Mouse (Mus musculus) thymus, adult 18-20 months (tissue): ENCODE results near the gene Gtf2i.

Experiments used
- DNase-seq, 2 experiments: peaks; one replicate each; pipeline ENCODE4 v3.0.0; 2022; ENCODE audit warnings: mixed read lengths in 2 of 2

The Gtf2i gene

GRCm38 (mm10) chr5:134321699-134322098 lies 7.1 kb upstream of the Gtf2i start:
- no peak for DNase-seq

GRCm38 (mm10) chr5:134318903-134319302 lies 4.3 kb upstream of the Gtf2i start:
- DNase-seq: no peak

GRCm38 (mm10) chr5:134316721-134317120 lies 2.2 kb upstream of the Gtf2i start:
- DNase-seq: no peak

GRCm38 (mm10) chr5:134315623-134316350 lies 1.2 kb upstream of the Gtf2i start:
- DNase-seq: peak in 1 of 2 experiments; percentile 18

- peak in 1 of 2 experiments; percentile 56 for DNase-seq
These were observed 389 bp downstream of the Gtf2i start for GRCm38 (mm10) chr5:134314068-134314674.

GRCm38 (mm10) chr5:134313451-134314067 lies 1.0 kb downstream of the Gtf2i start:
- DNase-seq: peak; percentile 83 to 86

- peak; percentile 12 to 30 for DNase-seq
These were observed 1.7 kb downstream of the Gtf2i start for GRCm38 (mm10) chr5:134312691-134313450.

GRCm38 (mm10) chr5:134311894-134312411 lies 2.6 kb downstream of the Gtf2i start:
- DNase-seq: no peak

GRCm38 (mm10) chr5:134310201-134310600 lies 4.4 kb downstream of the Gtf2i start:
- DNase-seq: no peak

GRCm38 (mm10) chr5:134309345-134309744 lies 5.2 kb downstream of the Gtf2i start:
- DNase-seq: no peak

GRCm38 (mm10) chr5:134304639-134305038 lies 9.9 kb downstream of the Gtf2i start:
- no peak for DNase-seq

GRCm38 (mm10) chr5:134295277-134296050 lies 19.1 kb downstream of the Gtf2i start:
- DNase-seq: no peak

GRCm38 (mm10) chr5:134294606-134295005 lies 20.0 kb downstream of the Gtf2i start:
- DNase-seq: no peak

- DNase-seq: no peak
These were observed 23.5 kb downstream of the Gtf2i start for GRCm38 (mm10) chr5:134291096-134291495.

GRCm38 (mm10) chr5:134289935-134290560 lies 24.5 kb downstream of the Gtf2i start:
- DNase-seq: no peak

- no peak for DNase-seq
These were observed 26.5 kb downstream of the Gtf2i start for GRCm38 (mm10) chr5:134288071-134288470.

- DNase-seq: no peak
These were observed 29.6 kb downstream of the Gtf2i start for GRCm38 (mm10) chr5:134284921-134285320.

GRCm38 (mm10) chr5:134282603-134283002 lies 32.0 kb downstream of the Gtf2i start:
- peak; percentile 80 to 90 for DNase-seq

GRCm38 (mm10) chr5:134282076-134282475 lies 32.5 kb downstream of the Gtf2i start:
- DNase-seq: no peak

- no peak for DNase-seq
These were observed 35.2 kb downstream of the Gtf2i start for GRCm38 (mm10) chr5:134279371-134279770.

GRCm38 (mm10) chr5:134277109-134277508 lies 37.5 kb downstream of the Gtf2i start:
- no peak for DNase-seq

GRCm38 (mm10) chr5:134275556-134275955 lies 39.0 kb downstream of the Gtf2i start:
- no peak for DNase-seq
